9 mouse cellular contexts compared by ENCODE assay signal in genomic region chr11:95046980-95047680, GRCm38 (mm10). TPM values are rescaled to one million over a fixed set of nuclear protein-coding genes. Genes with fewer than 3 reads are reported as not detected.
DNase-seq lines count a peak whose midpoint lies in the region; ATAC-seq and TF ChIP-seq lines count a peak whose summit lies in the region.
"Had no signal": no experiment of that assay in that cellular context is flagged by ENCODE, and none has a peak within 500 bp of the region (broad histone marks: within the 10 kb centered on the region; RNA-seq: fewer than 3 reads in every experiment).

No protein-coding gene starts in this region.

- no peaks in the 10 kb centered on the region for H3K4me1 ChIP-seq in heart, embryonic 12.5 days (replicated peaks)
- peaks cover 51% of the 10 kb centered on the region for H3K4me1 ChIP-seq in E14TG2a.4 (replicated peaks; ENCODE audit: low read depth, low read length)
- no peaks in the 10 kb centered on the region for H3K4me1 ChIP-seq in forebrain, embryonic 12.5 days
- no peaks in the 10 kb centered on the region for H3K4me1 ChIP-seq in kidney, embryonic 14.5 days (ENCODE audit: control insufficient read depth, insufficient read depth, low read length)
- H3K4me1 ChIP-seq in stomach, embryonic 14.5 days (ENCODE audit: control insufficient read depth, insufficient read depth, low read length), result no peaks in the 10 kb centered on the region; the same call in 1 of the 2 replicates

- H3K9ac ChIP-seq in heart, embryonic 12.5 days, result no peak overlapping the region
- H3K9ac ChIP-seq in forebrain, embryonic 12.5 days, result no peak overlapping the region
- H3K9ac ChIP-seq in kidney, embryonic 14.5 days (ENCODE audit: low read depth, low read length), result no peak overlapping the region
- no peak overlapping the region for H3K9ac ChIP-seq in stomach, embryonic 14.5 days (replicated peaks; ENCODE audit: low read depth, low read length)
- H3K9ac ChIP-seq: limb, embryonic 15.5 days had no signal

- peak; percentile 56 to 77 for DNase-seq in heart, adult 18-20 months
- DNase-seq in c-Kit-positive CD71-positive TER-119-positive erythroid progenitor cells, embryonic 14.5 days (ENCODE audit: low spot score), result peak; percentile 57
- peak; percentile 67 for DNase-seq in lung, postnatal 14 days

- H3K4me3 ChIP-seq in heart, embryonic 12.5 days, result no peak overlapping the region
- no peak overlapping the region for H3K4me3 ChIP-seq in E14TG2a.4 (replicated peaks; ENCODE audit: low read length)
- no peak overlapping the region for H3K4me3 ChIP-seq in forebrain, embryonic 12.5 days (replicated peaks)
- H3K4me3 ChIP-seq in kidney, embryonic 14.5 days (ENCODE audit: low read length), result no peak overlapping the region
- H3K4me3 ChIP-seq in stomach, embryonic 14.5 days (ENCODE audit: low read depth, low read length), result no peak overlapping the region
- H3K4me3 ChIP-seq: limb, embryonic 15.5 days had no signal

- WGBS in heart, embryonic 12.5 days, result 59% methylated on average over 9 of the region's 9 CpGs
- WGBS in forebrain, embryonic 12.5 days, result 53% methylated on average over 9 of the region's 9 CpGs
- 58% methylated on average over 9 of the region's 9 CpGs for WGBS in kidney, embryonic 14.5 days
- WGBS in stomach, embryonic 14.5 days, result 56% methylated on average over 9 of the region's 9 CpGs

- TF ChIP-seq CTCF in E14TG2a.4 (conservative IDR thresholded peaks at IDR 0.05; ENCODE audit: low read length), result peak; percentile 93

- H3K36me3 ChIP-seq in heart, embryonic 12.5 days, result peaks cover 20% of the 10 kb centered on the region; the same call in 1 of the 2 replicates
- H3K36me3 ChIP-seq in E14TG2a.4 (ENCODE audit: insufficient read depth, low read length), result peaks cover 22% of the 10 kb centered on the region
- no peaks in the 10 kb centered on the region for H3K36me3 ChIP-seq in forebrain, embryonic 12.5 days (replicated peaks)
- 0 out of 2 replicates have a peak, but pooled peaks cover 4% of the 10 kb centered on the region for H3K36me3 ChIP-seq in kidney, embryonic 14.5 days (ENCODE audit: control insufficient read depth, insufficient read depth, low read length)
- peaks cover 7% of the 10 kb centered on the region; the same call in 1 of the 2 replicates for H3K36me3 ChIP-seq in stomach, embryonic 14.5 days (ENCODE audit: control insufficient read depth, insufficient read depth, low read length)
- H3K36me3 ChIP-seq: limb, embryonic 15.5 days had no signal

- H3K9me3 ChIP-seq in heart, embryonic 12.5 days (replicated peaks), result no peaks in the 10 kb centered on the region
- H3K9me3 ChIP-seq in E14TG2a.4 (ENCODE audit: low read length), result no peaks in the 10 kb centered on the region
- H3K9me3 ChIP-seq in forebrain, embryonic 12.5 days, result no peaks in the 10 kb centered on the region
- no peaks in the 10 kb centered on the region for H3K9me3 ChIP-seq in kidney, embryonic 14.5 days (ENCODE audit: control insufficient read depth, low read length)
- no peaks in the 10 kb centered on the region for H3K9me3 ChIP-seq in stomach, embryonic 14.5 days (ENCODE audit: control insufficient read depth, low read depth, low read length)
- H3K9me3 ChIP-seq: limb, embryonic 15.5 days had no signal

- no peak overlapping the region for H3K27ac ChIP-seq in heart, embryonic 12.5 days (ENCODE audit: poor library complexity, severe bottlenecking)
- no peak overlapping the region for H3K27ac ChIP-seq in forebrain, embryonic 12.5 days
- H3K27ac ChIP-seq in kidney, embryonic 14.5 days (ENCODE audit: low read depth, low read length), result no peak overlapping the region
- H3K27ac ChIP-seq in stomach, embryonic 14.5 days (ENCODE audit: low read length), result no peak overlapping the region
- H3K27ac ChIP-seq: limb, embryonic 15.5 days had no signal

- no peaks in the 10 kb centered on the region; the same call in 1 of the 2 replicates for H3K27me3 ChIP-seq in heart, embryonic 12.5 days (replicated peaks)
- H3K27me3 ChIP-seq in E14TG2a.4 (ENCODE audit: insufficient read depth, low read length), result no peaks in the 10 kb centered on the region
- H3K27me3 ChIP-seq in forebrain, embryonic 12.5 days, result no peaks in the 10 kb centered on the region; the same call in 1 of the 2 replicates
- no peaks in the 10 kb centered on the region for H3K27me3 ChIP-seq in kidney, embryonic 14.5 days (ENCODE audit: control insufficient read depth, insufficient read depth, low read length)
- no peaks in the 10 kb centered on the region for H3K27me3 ChIP-seq in stomach, embryonic 14.5 days (ENCODE audit: control insufficient read depth, insufficient read depth, low read length)
- H3K27me3 ChIP-seq: limb, embryonic 15.5 days had no signal

- H3K4me2 ChIP-seq in heart, embryonic 12.5 days, result no peak overlapping the region
- H3K4me2 ChIP-seq in forebrain, embryonic 12.5 days, result no peak overlapping the region
- H3K4me2 ChIP-seq in kidney, embryonic 14.5 days (replicated peaks; ENCODE audit: low read depth, low read length), result no peak overlapping the region
- no peak overlapping the region for H3K4me2 ChIP-seq in stomach, embryonic 14.5 days (replicated peaks; ENCODE audit: low read depth, low read length)
- H3K4me2 ChIP-seq: limb, embryonic 15.5 days had no signal

- no peak for ATAC-seq in heart, embryonic 12.5 days (ENCODE audit: insufficient number of reproducible peaks, low FRiP score)
- ATAC-seq in forebrain, embryonic 12.5 days (ENCODE audit: low FRiP score), result peak; percentile 56
- peak; percentile 69 for ATAC-seq in kidney, embryonic 14.5 days (ENCODE audit: low FRiP score, low TSS enrichment)
- ATAC-seq in stomach, embryonic 14.5 days (ENCODE audit: insufficient number of reproducible peaks, insufficient read depth, low FRiP score, low read depth), result peak; percentile 42; the same call in 1 of the 2 replicates

RNA-seq across cellular contexts. Expression of gene Pdk2, which starts 6.0 kb away (rescaled TPM):
- 100 to 1,000 TPM; 421 to 452 TPM for total RNA-seq in heart, adult 18-20 months (2021)
- polyA plus RNA-seq in heart, embryonic 12.5 days (2016; fragmentation: Nextera tagmentation; extraction: Ambion mirVana), result 65.1 and 68.3 TPM in 2 replicates
- polyA plus RNA-seq in forebrain, embryonic 12.5 days (2016; fragmentation: Nextera tagmentation; extraction: Ambion mirVana), result 17.3 and 19.4 TPM in 2 replicates
- polyA plus RNA-seq in kidney, embryonic 14.5 days (2014; fragmentation: Nextera tagmentation; extraction: Ambion mirVana), result 30.0 and 46.5 TPM in 2 replicates
- polyA plus RNA-seq in stomach, embryonic 14.5 days (2014; fragmentation: Nextera tagmentation; extraction: Ambion mirVana), result 34.1 and 35.8 TPM in 2 replicates

RNA-seq across cellular contexts. Expression of gene Itga3, which starts 29.5 kb away (rescaled TPM):
- total RNA-seq in heart, adult 18-20 months (2021), result 10 to 100 TPM in 1 of 2 experiments, 1 to 10 TPM in 1; 8.6 to 10.1 TPM
- 11.8 and 12.1 TPM in 2 replicates for polyA plus RNA-seq in heart, embryonic 12.5 days (2016; fragmentation: Nextera tagmentation; extraction: Ambion mirVana)
- polyA plus RNA-seq in forebrain, embryonic 12.5 days (2016; fragmentation: Nextera tagmentation; extraction: Ambion mirVana), result 3.8 and 5.2 TPM in 2 replicates
- 13.9 and 20.9 TPM in 2 replicates for polyA plus RNA-seq in kidney, embryonic 14.5 days (2014; fragmentation: Nextera tagmentation; extraction: Ambion mirVana)
- polyA plus RNA-seq in stomach, embryonic 14.5 days (2014; fragmentation: Nextera tagmentation; extraction: Ambion mirVana), result 21.5 and 23.3 TPM in 2 replicates

RNA-seq across cellular contexts. Expression of gene Samd14, which starts 37.5 kb away (rescaled TPM):
- 1 to 10 TPM; 1.1 to 1.9 TPM for total RNA-seq in heart, adult 18-20 months (2021)
- polyA plus RNA-seq in heart, embryonic 12.5 days (2016; fragmentation: Nextera tagmentation; extraction: Ambion mirVana), result 14.8 and 16.5 TPM in 2 replicates
- polyA plus RNA-seq in forebrain, embryonic 12.5 days (2016; fragmentation: Nextera tagmentation; extraction: Ambion mirVana), result 80.5 and 86.7 TPM in 2 replicates
- polyA plus RNA-seq in kidney, embryonic 14.5 days (2014; fragmentation: Nextera tagmentation; extraction: Ambion mirVana), result 14.7 and 18.3 TPM in 2 replicates
- polyA plus RNA-seq in stomach, embryonic 14.5 days (2014; fragmentation: Nextera tagmentation; extraction: Ambion mirVana), result 22.8 and 24.5 TPM in 2 replicates

RNA-seq across cellular contexts. Expression of gene Ppp1r9b, which starts 56.3 kb away (rescaled TPM):
- 10 to 100 TPM; 44.8 to 47.2 TPM for total RNA-seq in heart, adult 18-20 months (2021)
- polyA plus RNA-seq in heart, embryonic 12.5 days (2016; fragmentation: Nextera tagmentation; extraction: Ambion mirVana), result 10.4 and 12.2 TPM in 2 replicates
- polyA plus RNA-seq in forebrain, embryonic 12.5 days (2016; fragmentation: Nextera tagmentation; extraction: Ambion mirVana), result 16.6 and 17.7 TPM in 2 replicates
- 12.0 and 14.6 TPM in 2 replicates for polyA plus RNA-seq in kidney, embryonic 14.5 days (2014; fragmentation: Nextera tagmentation; extraction: Ambion mirVana)
- polyA plus RNA-seq in stomach, embryonic 14.5 days (2014; fragmentation: Nextera tagmentation; extraction: Ambion mirVana), result 13.5 and 14.4 TPM in 2 replicates
